17 mouse cellular contexts compared by ENCODE assay signal in genomic region chr15:49229063-49229462, GRCm38 (mm10).
"Had no signal": no experiment of that assay in that cellular context is flagged by ENCODE, and none has a peak within 500 bp of the region (broad histone marks: within the 10 kb centered on the region; RNA-seq: fewer than 3 reads in every experiment).

No protein-coding gene starts in this region.

- H3K4me3 ChIP-seq: midbrain, embryonic 10.5 days; midbrain, embryonic 12.5 days; neural tube, embryonic 13.5 days; neural tube, embryonic 15.5 days had no signal

- H3K9ac ChIP-seq: lung, embryonic 14.5 days; midbrain, embryonic 12.5 days; neural tube, embryonic 13.5 days; neural tube, embryonic 15.5 days had no signal

- H3K27me3 ChIP-seq: midbrain, embryonic 12.5 days; neural tube, embryonic 13.5 days; neural tube, embryonic 15.5 days had no signal

- H3K9me3 ChIP-seq: midbrain, embryonic 10.5 days; midbrain, embryonic 12.5 days; neural tube, embryonic 13.5 days; neural tube, embryonic 15.5 days had no signal

- H3K36me3 ChIP-seq: midbrain, embryonic 10.5 days; midbrain, embryonic 12.5 days; neural tube, embryonic 13.5 days; neural tube, embryonic 15.5 days had no signal

- DNase-seq: lung, adult 18-20 months; lung, embryonic 14.5 days; lung, postnatal 10 days; lung, postnatal 4 days; midbrain, embryonic 14.5 days; retina, postnatal 1 day; right cerebral cortex, adult 18-20 months; right cerebral cortex, postnatal 25 days; right cerebral cortex, postnatal 4 days; spleen, adult 18-20 months; thymus, adult 18-20 months; thymus, postnatal 14 days; thymus, postnatal 36 days had no signal

- H3K4me1 ChIP-seq: midbrain, embryonic 10.5 days; midbrain, embryonic 12.5 days; neural tube, embryonic 13.5 days; neural tube, embryonic 15.5 days had no signal

- H3K27ac ChIP-seq: midbrain, embryonic 10.5 days; midbrain, embryonic 12.5 days; neural tube, embryonic 13.5 days; neural tube, embryonic 15.5 days had no signal
